Mouse (Mus musculus) c-Kit-positive CD71-negative TER-119-negative erythroid progenitor cells, embryonic 14.5 days (primary cell): ENCODE measurements around the gene Tifab.
"Not testable (repeated sequence)": the region's sequence is repeated elsewhere in the genome, so short reads cannot be mapped to it uniquely, and the experiment has no call there.

Source experiments
- DNase-seq: peaks from one replicate; pipeline ENCODE4 v3.0.0-alpha.2; 2013; ENCODE audit warnings: low read depth

Gene Tifab

DNA sequence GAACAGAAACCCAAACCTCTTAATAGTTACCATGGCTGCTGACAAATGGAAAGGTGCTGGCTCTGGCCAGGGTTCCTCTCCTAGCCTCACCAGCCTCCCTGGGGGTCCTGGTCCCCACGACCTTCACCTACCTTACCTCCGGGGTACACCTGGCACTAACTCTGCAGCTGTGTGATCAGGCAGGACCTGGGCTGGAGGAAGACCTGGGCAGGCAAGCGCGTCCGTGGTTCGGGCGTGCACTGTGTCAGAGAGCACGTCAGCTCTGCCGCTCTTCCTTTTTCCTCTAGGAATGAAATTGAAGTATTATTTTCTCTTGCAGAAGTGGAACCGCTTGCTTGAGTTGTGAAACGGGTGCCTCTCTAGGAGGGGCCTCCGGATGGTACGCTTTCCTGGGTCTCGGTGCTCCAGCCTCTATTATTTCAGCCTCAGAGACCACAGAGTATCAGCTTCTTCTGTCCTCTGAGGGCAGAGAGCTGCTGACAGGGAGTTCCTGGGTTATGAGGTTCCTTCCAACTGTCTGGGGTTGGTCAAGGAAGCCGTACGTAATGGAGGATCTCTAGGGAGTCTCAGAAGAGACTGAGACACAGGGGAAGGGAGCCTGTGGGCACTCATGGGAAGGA lies at the start of gene Tifab:
Gene Tifab, minus strand, starts transcription at position 470 of the 620 bp plus-strand sequence.
- DNase-seq, result peak; percentile 32

DNA sequence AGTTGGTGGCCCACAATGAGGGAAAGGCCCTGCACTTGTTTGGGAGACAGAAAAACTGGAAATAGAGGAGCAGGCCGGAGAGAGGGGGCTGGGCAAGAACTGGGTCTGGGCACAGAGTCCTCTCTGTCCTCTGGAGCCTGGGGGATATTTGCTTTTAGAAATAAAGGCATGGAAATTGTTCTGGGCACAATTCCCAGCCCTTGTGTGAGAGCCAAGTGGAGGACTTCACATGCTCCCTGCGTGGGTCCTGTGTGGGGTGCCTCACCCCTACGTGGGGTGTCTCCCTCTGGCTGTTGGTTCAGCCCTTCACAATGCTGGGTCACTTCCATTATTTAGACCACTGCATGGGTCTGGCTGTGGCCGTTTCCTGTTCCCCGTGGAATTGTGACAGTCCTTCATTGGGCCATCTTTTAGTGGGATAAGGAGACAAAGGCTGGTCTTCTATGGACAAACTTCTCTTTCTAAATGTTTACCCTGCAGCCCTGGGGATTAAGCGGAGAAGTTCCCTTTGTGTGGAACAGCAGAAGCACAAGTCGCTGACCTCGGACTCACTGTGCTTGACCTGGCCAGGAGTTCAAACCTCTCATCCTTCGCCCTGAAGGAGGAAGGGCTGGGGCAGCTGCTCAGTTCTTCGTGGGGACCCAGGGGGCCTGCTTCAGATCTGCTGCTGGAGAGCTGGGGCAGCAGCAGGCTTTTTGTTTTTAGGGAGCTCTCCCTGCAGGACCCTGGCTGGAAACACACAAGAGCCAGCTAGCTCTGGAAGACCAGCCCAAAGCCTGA lies 47.7 kb upstream of the Tifab start:
- no peak for DNase-seq

DNA sequence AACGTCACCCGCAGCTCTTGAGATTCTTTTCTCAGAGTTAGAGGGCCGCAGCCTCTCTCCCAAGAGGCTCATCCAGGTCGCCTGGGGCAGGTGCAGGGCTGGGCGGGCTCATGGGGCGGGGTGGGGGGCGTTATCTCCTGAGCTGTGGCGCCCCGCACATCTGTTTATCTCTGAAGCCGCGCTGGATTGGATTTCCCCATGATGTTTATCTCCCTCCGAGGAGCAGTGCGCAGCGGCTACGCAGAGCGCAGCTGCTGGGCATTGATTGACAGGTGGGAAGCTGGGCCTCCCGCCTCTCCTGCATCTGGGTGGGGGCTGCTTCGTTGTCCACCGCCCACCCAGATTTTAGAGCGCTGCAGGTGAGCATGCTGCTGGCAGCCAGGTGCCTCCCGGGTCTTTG lies 44.9 kb upstream of the Tifab start:
- DNase-seq, result no peak

GRCm38 (mm10) chr13:56222849-56223246 lies 44.2 kb upstream of the Tifab start:
- no peak for DNase-seq

GRCm38 (mm10) chr13:56221995-56222848 lies 43.5 kb upstream of the Tifab start:
- no peak for DNase-seq

- DNase-seq, result no peak
Observed at GRCm38 (mm10) chr13:56221129-56221910, 42.6 kb upstream of the Tifab start.

DNA sequence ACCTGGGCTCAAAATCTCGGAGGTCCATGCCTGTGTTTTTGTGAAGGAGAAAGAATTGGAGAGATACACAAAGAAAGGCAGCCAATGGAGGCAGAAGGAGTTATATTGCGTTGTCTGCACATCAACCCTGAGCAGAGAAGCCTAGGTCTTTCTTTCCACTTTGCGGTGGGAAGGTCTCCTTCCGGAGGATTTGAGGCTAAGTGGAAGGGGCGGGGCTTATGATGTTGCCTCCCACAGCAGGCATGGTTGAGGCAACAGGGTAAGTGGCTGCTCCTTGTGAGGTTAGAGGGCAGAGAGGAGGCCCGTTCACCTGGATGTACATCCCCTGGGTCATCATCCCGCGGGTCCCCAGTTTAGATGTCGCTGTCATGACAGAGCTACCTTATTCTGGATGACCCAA lies 40.6 kb upstream of the Tifab start:
- peak; percentile 28 for DNase-seq

DNA sequence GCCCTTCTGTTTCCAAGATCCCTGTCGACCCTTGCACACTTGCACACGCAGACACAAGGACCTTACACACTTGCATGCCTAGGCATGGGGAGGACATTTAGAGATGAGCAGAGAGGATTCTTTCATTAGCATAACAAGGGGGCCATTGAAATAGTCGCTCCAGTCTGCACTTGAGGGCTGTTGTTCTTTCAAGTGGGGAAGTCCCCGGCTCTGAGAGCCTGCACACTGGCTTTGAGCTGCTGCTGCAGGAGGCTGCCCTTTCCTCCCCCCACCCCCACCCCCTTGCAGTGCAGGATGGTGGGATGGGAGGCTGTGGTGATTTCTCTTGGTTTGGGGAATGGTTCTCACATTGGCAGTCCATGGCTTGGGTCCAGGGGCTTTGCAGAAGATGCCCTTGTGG lies 37.4 kb upstream of the Tifab start:
- DNase-seq, result no peak

DNA sequence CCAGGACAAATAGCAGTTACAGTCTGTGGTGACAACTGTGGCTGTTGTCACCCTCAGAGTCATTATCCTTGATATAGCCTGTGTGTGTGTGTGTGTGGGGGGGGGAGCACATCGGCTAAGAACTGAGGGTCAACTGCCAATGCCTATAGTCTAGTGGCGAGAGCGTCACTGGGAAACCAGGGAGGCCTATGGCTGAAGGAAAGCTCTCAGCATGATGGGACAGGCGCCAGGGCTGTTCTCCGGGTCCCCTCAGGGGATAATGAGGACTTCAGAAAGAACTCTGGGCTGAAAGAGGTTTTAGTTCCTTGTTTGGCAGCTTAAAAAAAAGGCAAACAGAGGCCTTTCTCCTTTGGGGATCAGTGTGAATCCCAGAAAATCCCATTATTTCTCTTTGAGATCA lies 35.9 kb upstream of the Tifab start:
- DNase-seq, result no peak

GRCm38 (mm10) chr13:56209067-56209411 lies 30.4 kb upstream of the Tifab start:
- no peak for DNase-seq

DNA sequence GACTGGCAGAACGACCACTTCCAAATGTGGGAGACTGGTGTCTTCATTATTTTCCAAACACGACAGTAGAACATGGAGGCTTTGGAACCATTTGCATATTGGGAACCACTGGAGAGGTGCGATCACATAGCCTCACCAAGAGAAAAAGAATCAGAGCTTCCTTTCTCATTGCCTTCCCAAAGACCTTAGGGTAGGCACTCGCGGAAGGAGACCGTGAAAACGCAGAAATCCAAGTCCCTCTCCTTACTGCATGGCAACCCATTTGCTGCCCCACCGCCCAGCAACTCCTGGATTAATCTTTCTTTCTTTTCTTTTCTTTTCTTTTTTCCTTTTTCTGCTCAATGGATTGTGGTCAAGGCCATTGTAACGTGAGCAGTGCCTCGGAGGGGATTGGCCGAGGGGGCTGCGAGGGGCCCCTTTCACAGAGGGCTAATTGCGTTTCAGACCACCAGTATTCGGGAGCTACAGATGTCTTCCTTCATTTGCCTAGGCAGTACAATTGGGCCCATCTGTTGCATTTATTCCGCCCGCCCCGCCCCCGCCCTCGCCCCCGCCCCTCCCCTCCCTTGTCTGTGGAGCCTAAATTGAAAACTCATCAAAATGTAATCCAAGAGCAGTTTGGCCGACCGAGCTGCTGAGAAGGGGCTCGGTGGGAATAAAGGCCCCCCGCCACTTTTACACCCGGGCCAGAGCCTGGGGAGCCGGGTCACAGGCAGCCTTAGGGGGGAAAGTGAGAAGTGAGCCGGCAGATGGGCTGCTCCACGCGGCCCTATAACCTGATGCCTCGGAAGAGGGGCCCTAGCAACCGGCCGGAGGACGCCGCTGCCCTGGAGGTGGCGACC lies 29.8 kb upstream of the Tifab start:
- DNase-seq, result no peak

- DNase-seq, result no peak
Observed at GRCm38 (mm10) chr13:56199506-56199905, 20.8 kb upstream of the Tifab start.

GRCm38 (mm10) chr13:56197473-56198266 lies 19.0 kb upstream of the Tifab start:
- peak; percentile 92 for DNase-seq

- DNase-seq, result no peak
Observed at GRCm38 (mm10) chr13:56197031-56197430, 18.3 kb upstream of the Tifab start.

DNA sequence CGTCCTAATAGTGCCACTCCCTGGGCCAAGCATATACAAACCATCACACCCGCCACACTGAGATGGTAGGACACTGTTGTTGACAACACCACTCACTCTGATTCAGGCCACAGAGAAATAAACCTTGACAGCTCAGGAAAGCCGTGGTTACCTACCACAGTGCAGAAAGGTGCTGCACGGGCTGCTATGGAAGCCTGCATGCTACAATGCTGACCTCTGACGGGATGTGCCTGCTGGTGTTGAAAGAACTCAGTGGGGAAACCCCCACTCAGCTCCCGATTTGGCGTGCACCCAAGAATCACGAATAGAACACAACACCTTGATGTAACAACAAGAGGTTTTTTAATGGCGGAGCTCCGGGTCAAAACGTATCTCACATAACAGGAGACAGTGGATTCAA lies 17.1 kb upstream of the Tifab start:
- not testable (repeated sequence) for DNase-seq

GRCm38 (mm10) chr13:56194181-56194580 lies 15.5 kb upstream of the Tifab start:
- not testable (repeated sequence) for DNase-seq

GRCm38 (mm10) chr13:56191225-56191624 lies 12.5 kb upstream of the Tifab start:
- no peak for DNase-seq

- no peak for DNase-seq
Observed at GRCm38 (mm10) chr13:56189688-56190087, 11.0 kb upstream of the Tifab start.

DNA sequence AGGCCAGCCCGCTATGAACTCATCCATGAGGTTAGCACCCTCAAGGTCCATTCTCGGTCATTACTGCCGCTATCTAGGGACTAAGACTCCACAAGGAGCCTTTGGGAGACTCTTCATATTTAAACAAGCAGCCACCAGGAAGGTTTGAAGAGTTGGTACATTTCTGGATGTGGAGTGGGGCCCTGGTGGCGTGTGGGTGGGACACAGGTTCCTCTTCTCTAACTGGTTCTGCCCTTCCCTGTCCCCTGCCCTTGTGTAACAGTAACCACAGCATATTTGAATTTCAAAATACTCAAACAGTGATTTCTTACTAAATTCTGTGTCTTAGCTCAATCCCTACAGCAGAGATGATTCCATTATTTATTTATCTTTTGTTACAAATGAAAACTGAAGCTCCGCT lies 5.0 kb upstream of the Tifab start:
- no peak for DNase-seq

- no peak for DNase-seq
Observed at GRCm38 (mm10) chr13:56181424-56181823, 2.7 kb upstream of the Tifab start.
